Mouse (Mus musculus) ES-CJ7 (cell line): ENCODE measurements at regions not wholly inside any gene's neighbourhood (a gene's known extent, or its start where the extent isn't known, plus 50 kb on each side); places are given as distances from the start of the nearest gene placed in this dataset.

Source experiments
- DNase-seq: peaks from one replicate; pipeline ENCODE4 v3.0.0; 2011; ENCODE audit warnings: low read depth, low spot score

GRCm38 (mm10) chrX:146428506-146428905 is 533.8 kb upstream of the Htr2c start:
- DNase-seq = peak; percentile 57

DNA sequence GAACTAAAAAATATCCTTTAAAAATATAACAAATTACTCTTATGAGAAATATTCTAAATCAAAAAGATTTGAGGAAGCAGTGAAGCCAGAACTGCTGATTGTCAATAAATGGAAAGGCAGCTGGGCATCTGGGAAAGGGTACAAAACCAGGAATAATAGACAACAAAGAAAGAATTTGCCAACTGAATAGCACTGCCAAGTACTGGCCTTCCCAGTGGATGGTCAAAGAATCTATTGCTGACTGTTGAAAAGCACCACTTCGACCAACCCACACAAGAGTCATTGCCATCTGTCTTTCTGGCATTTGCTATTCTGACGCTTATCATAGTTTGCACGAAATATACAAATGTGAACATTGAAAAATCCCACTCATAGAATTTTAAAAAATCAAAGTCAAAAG is 502.4 kb upstream of the Htr2c start:
- no peak for DNase-seq

- peak; percentile 28 for DNase-seq
Measured at GRCm38 (mm10) chrX:146477581-146477980, 484.7 kb upstream of the Htr2c start.

- DNase-seq = no peak
Measured at GRCm38 (mm10) chrX:146512492-146512891, 449.8 kb upstream of the Htr2c start.

DNA sequence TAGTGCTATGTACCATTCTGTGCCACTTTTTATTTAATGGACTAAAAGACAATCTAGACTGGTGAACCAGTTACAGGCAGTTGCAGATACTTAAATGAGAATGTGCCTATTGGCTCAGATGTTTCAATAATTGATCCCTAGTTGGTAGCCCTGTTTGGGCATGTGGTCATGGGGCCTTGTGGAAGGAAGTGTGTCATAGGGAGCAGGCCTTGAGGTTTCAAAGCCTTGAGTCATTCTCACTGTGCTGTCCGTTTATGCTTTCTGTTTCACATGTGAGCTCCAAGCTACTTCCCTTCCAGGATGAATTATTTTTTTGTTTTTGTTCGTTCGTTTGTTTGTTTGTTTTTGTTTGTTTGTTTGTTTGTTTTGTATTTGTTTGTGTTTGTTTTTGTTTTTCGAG is 449.1 kb upstream of the Htr2c start:
- no peak for DNase-seq

- DNase-seq = no peak
Measured at GRCm38 (mm10) chrX:146528775-146529174, 433.5 kb upstream of the Htr2c start.

DNA sequence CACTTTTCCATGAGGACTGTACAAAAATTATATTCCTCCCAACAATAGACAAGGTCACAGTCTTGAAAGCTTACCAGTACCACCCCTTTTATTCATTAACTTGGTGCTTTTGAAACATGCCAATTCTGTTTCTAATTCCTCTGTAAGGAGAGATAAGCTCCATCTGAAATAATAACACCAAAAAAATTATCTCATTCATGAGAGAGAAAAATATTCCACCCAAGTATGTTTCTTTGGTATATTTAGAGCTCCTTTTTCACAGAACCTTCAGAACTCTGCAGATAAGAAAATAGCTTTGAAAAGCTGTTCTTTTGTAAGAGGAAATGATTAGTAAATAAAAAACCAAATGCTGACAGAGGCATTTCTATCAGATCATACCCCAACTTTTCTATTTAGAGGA is 424.5 kb upstream of the Htr2c start:
- DNase-seq = no peak

- no peak for DNase-seq
Measured at GRCm38 (mm10) chrX:146558606-146559005, 403.7 kb upstream of the Htr2c start.
